Mouse (Mus musculus): ENCODE data around the gene Cys1. TPM values are rescaled to one million over a fixed set of nuclear protein-coding genes. Genes with fewer than 3 reads are reported as not detected.

Cys1 gene
- total and polyA plus RNA-seq, 3 experiments: not detected

DNA sequence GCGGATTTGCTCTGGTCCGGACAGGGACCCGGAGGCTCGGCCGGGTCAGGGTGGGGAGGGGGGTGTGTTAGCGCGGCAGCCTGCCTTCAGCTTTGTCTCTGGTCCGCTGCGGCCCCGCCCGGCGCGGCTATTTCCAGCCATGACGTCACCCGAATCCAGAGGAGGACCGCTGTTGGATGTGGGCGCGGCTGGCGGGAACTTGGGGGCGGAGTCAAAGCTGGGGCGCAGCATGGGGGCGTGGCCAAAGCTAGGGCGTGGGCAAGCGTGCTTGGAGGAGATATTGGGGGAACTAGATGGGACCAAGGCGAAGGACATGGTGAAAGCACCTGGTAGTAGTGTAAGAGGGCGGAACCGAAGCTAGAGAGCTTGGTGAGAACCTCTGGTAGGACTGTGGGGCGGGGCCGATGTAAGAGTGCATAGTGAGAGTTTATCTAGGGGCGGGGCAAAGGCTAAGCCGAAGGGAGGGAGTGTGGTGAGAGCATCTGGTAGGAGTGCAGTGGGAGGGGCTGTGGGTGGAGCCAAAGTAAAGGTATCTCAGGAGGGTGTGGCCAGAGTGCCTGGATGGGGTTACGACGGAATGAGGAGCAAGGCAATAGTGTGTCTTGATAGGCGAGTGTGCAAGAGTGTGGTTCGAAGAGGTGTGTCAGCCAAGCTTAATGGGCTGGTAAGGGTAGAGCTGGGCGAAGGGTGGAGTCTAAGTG lies 29.8 kb downstream of the Cys1 start:
- peak; percentile 96 for DNase-seq (ENCODE audit: low spot score)
- Histone ChIP-seq H3K4me1 (ENCODE audit: insufficient read depth, low read depth, low read length) (peaks cover 86% of the 10 kb centered on the region), H3K36me3 (replicated peaks) (peaks cover 41% of the 10 kb centered on the region), H3K4me3 (ENCODE audit: low read depth, low read length) (peak overlapping the region; percentile 81), H3K27me3 (ENCODE audit: insufficient read depth, low read length) (no peaks in the 10 kb centered on the region; the same call in 1 of the 2 replicates), H3K9me3 (replicated peaks) (no peaks in the 10 kb centered on the region)
- TF ChIP-seq POLR2AphosphoS5 (IDR thresholded peaks at IDR 0.05; ENCODE audit: insufficient replicate concordance, low read depth, low read length) (no peak), GATA2 (IDR thresholded peaks at IDR 0.05; ENCODE audit: borderline replicate concordance, low read depth, low read length) (no peak), TAL1 (conservative IDR thresholded peaks at IDR 0.05; ENCODE audit: low read depth, low read length) (no peak)
- peak; percentile 70 for ATAC-seq (ENCODE audit: extremely low read depth, insufficient number of reproducible peaks, low FRiP score, poor library complexity, severe bottlenecking)

- no peak for TF ChIP-seq GATA1 (IDR thresholded peaks at IDR 0.05; ENCODE audit: borderline replicate concordance, low read length)
- no peak for TF ChIP-seq POLR2AphosphoS5 (IDR thresholded peaks at IDR 0.05; ENCODE audit: insufficient replicate concordance, low read depth, low read length)
- no peak for TF ChIP-seq CTCF (IDR thresholded peaks at IDR 0.05; ENCODE audit: low read depth, low read length)
- TF ChIP-seq GATA2 (IDR thresholded peaks at IDR 0.05; ENCODE audit: borderline replicate concordance, low read depth, low read length): no peak
- no peak for TF ChIP-seq TAL1 (conservative IDR thresholded peaks at IDR 0.05; ENCODE audit: low read depth, low read length)
- no peaks in the 10 kb centered on the region for H3K9me3 ChIP-seq (replicated peaks)
- ATAC-seq (ENCODE audit: extremely low read depth, insufficient number of reproducible peaks, low FRiP score, poor library complexity, severe bottlenecking): peak; percentile 70
- no peaks in the 10 kb centered on the region; the same call in 1 of the 2 replicates for H3K27me3 ChIP-seq (ENCODE audit: insufficient read depth, low read length)
- DNase-seq (ENCODE audit: low spot score): peak; percentile 100
- H3K4me1 ChIP-seq (ENCODE audit: insufficient read depth, low read depth, low read length): peaks cover 87% of the 10 kb centered on the region
- H3K4me3 ChIP-seq (ENCODE audit: low read depth, low read length): peak within 1 kb of the TSS; percentile 81
- H3K36me3 ChIP-seq (replicated peaks): peaks cover 34% of the 10 kb centered on the region
Observed at GRCm38 (mm10) chr12:24651063-24651557, 30.5 kb downstream of the Cys1 start, which contains the start of gene Klf11. Klf11 (plus strand) TSS chr12:24651274.

- TF ChIP-seq TAL1 (conservative IDR thresholded peaks at IDR 0.05; ENCODE audit: low read depth, low read length) (no peak), GATA2 (IDR thresholded peaks at IDR 0.05; ENCODE audit: borderline replicate concordance, low read depth, low read length) (no peak), CTCF (IDR thresholded peaks at IDR 0.05; ENCODE audit: low read depth, low read length) (no peak), GATA1 (IDR thresholded peaks at IDR 0.05; ENCODE audit: borderline replicate concordance, low read length) (no peak), POLR2AphosphoS5 (IDR thresholded peaks at IDR 0.05; ENCODE audit: insufficient replicate concordance, low read depth, low read length) (no peak)
Observed at GRCm38 (mm10) chr12:24650415-24651062, 31.1 kb downstream of the Cys1 start.

GRCm38 (mm10) chr12:24648094-24648493 lies 33.5 kb downstream of the Cys1 start:
- no peak overlapping the region for H3K4me3 ChIP-seq (ENCODE audit: low read depth, low read length)
- no peak for ATAC-seq (ENCODE audit: extremely low read depth, insufficient number of reproducible peaks, low FRiP score, poor library complexity, severe bottlenecking)
- H3K27me3 ChIP-seq (ENCODE audit: insufficient read depth, low read length): no peaks in the 10 kb centered on the region
- TF ChIP-seq POLR2AphosphoS5 (IDR thresholded peaks at IDR 0.05; ENCODE audit: insufficient replicate concordance, low read depth, low read length): no peak
- no peak for TF ChIP-seq GATA2 (IDR thresholded peaks at IDR 0.05; ENCODE audit: borderline replicate concordance, low read depth, low read length)
- no peak for TF ChIP-seq TAL1 (conservative IDR thresholded peaks at IDR 0.05; ENCODE audit: low read depth, low read length)
- TF ChIP-seq CTCF (IDR thresholded peaks at IDR 0.05; ENCODE audit: low read depth, low read length): no peak
- TF ChIP-seq GATA1 (IDR thresholded peaks at IDR 0.05; ENCODE audit: borderline replicate concordance, low read length): no peak
- no peak for DNase-seq (ENCODE audit: low spot score)
- H3K9me3 ChIP-seq (replicated peaks): no peaks in the 10 kb centered on the region
- peaks cover 83% of the 10 kb centered on the region for H3K4me1 ChIP-seq (ENCODE audit: insufficient read depth, low read depth, low read length)
- H3K36me3 ChIP-seq (replicated peaks): peaks cover 5% of the 10 kb centered on the region

More at GRCm38 (mm10) chr12:24650415-24651062, 31.1 kb downstream of the Cys1 start:
- Histone ChIP-seq H3K9me3 (replicated peaks) (no peaks in the 10 kb centered on the region), H3K27me3 (ENCODE audit: insufficient read depth, low read length) (no peaks in the 10 kb centered on the region; the same call in 1 of the 2 replicates), H3K36me3 (replicated peaks) (peaks cover 28% of the 10 kb centered on the region), H3K4me3 (ENCODE audit: low read depth, low read length) (peak overlapping the region; percentile 81), H3K4me1 (ENCODE audit: insufficient read depth, low read depth, low read length) (peaks cover 87% of the 10 kb centered on the region)
- ATAC-seq (ENCODE audit: extremely low read depth, insufficient number of reproducible peaks, low FRiP score, poor library complexity, severe bottlenecking) (no peak), DNase-seq (ENCODE audit: low spot score) (no peak)

GRCm38 (mm10) chr12:24645901-24646300 lies 35.7 kb downstream of the Cys1 start:
- peak overlapping the region; percentile 56; the same call in 1 of the 2 replicates for H3K4me3 ChIP-seq (ENCODE audit: low read depth, low read length)
- H3K27me3 ChIP-seq (ENCODE audit: insufficient read depth, low read length): no peaks in the 10 kb centered on the region
- peak; percentile 90 for TF ChIP-seq TAL1 (conservative IDR thresholded peaks at IDR 0.05; ENCODE audit: low read depth, low read length)
- no peak for TF ChIP-seq GATA1 (IDR thresholded peaks at IDR 0.05; ENCODE audit: borderline replicate concordance, low read length)
- peak; percentile 24; the same call in 1 of the 2 replicates for TF ChIP-seq GATA2 (IDR thresholded peaks at IDR 0.05; ENCODE audit: borderline replicate concordance, low read depth, low read length)
- ATAC-seq (ENCODE audit: extremely low read depth, insufficient number of reproducible peaks, low FRiP score, poor library complexity, severe bottlenecking) (peak; percentile 51), DNase-seq (ENCODE audit: low spot score) (peak; percentile 57)
- H3K4me1 ChIP-seq (ENCODE audit: insufficient read depth, low read depth, low read length): peaks cover 90% of the 10 kb centered on the region
- no peaks in the 10 kb centered on the region for H3K9me3 ChIP-seq (replicated peaks)
- H3K36me3 ChIP-seq (replicated peaks): no peaks in the 10 kb centered on the region

- peaks cover 84% of the 10 kb centered on the region for H3K4me1 ChIP-seq (ENCODE audit: insufficient read depth, low read depth, low read length)
- H3K27me3 ChIP-seq (ENCODE audit: insufficient read depth, low read length): no peaks in the 10 kb centered on the region
- H3K4me3 ChIP-seq (ENCODE audit: low read depth, low read length): peak overlapping the region; percentile 34; the same call in 1 of the 2 replicates
- no peaks in the 10 kb centered on the region for H3K36me3 ChIP-seq (replicated peaks)
- TF ChIP-seq CTCF (IDR thresholded peaks at IDR 0.05; ENCODE audit: low read depth, low read length) (no peak), TAL1 (conservative IDR thresholded peaks at IDR 0.05; ENCODE audit: low read depth, low read length) (peak; percentile 74)
- DNase-seq (ENCODE audit: low spot score): peak; percentile 95
- ATAC-seq (ENCODE audit: extremely low read depth, insufficient number of reproducible peaks, low FRiP score, poor library complexity, severe bottlenecking): peak; percentile 84
- H3K9me3 ChIP-seq (replicated peaks): no peaks in the 10 kb centered on the region
Observed at GRCm38 (mm10) chr12:24644125-24644571, 37.5 kb downstream of the Cys1 start.

All from G1E (cell line).